24 mouse cellular contexts compared by ENCODE assay signal in the genomic region with DNA sequence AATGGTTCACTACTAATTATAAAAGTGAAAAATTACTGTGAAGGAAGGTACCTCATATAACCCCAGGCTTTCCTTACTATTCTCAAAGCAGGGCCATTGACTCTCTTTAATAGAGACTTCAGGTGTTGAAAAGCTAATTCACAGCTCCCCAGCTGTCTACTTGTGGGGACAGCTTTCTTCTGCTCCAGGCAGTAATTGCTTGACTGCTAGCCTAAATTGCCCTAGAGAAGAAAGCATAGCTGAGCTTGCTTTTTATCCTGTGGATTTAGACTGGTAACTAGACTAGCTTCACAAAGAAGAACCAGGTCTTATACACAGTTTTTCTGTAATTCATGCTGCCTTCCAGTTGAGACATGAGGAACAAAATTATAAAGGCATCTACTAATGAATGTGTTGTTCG.
A peak's percentile ranks its signal among the peaks of the same experiment; 100 is the strongest.
DNase-seq lines count a peak whose midpoint lies in the region; ATAC-seq and TF ChIP-seq lines count a peak whose summit lies in the region.
"Had no signal": no experiment of that assay in that cellular context is flagged by ENCODE, and none has a peak within 500 bp of the region (broad histone marks: within the 10 kb centered on the region; RNA-seq: fewer than 3 reads in every experiment).

No protein-coding gene starts in this region.

- H3K4me2 ChIP-seq in forebrain, embryonic 13.5 days, result no peak overlapping the region
- no peak overlapping the region for H3K4me2 ChIP-seq in forebrain, embryonic 12.5 days
- no peak overlapping the region for H3K4me2 ChIP-seq in forebrain, embryonic 16.5 days (ENCODE audit: low read length)
- H3K4me2 ChIP-seq: heart, embryonic 13.5 days; hindbrain, embryonic 14.5 days had no signal

- no peak overlapping the region for H3K27ac ChIP-seq in forebrain, embryonic 13.5 days
- H3K27ac ChIP-seq in forebrain, embryonic 12.5 days, result no peak overlapping the region
- peak overlapping the region; percentile 41 for H3K27ac ChIP-seq in forebrain, embryonic 16.5 days (ENCODE audit: low read length)
- H3K27ac ChIP-seq: heart, embryonic 13.5 days; hindbrain, embryonic 14.5 days; hindbrain, postnatal 0 days had no signal

- 40% methylated on average over 1 of the region's 1 CpGs for WGBS in forebrain, embryonic 13.5 days
- WGBS in forebrain, embryonic 12.5 days, result 52% methylated on average over 1 of the region's 1 CpGs
- WGBS in forebrain, embryonic 16.5 days, result 40% methylated on average over 1 of the region's 1 CpGs

- ATAC-seq in forebrain, embryonic 13.5 days, result 0 out of 2 replicates have a peak, but pooled peaks have one; percentile 21
- no peak for ATAC-seq in forebrain, embryonic 12.5 days (ENCODE audit: low FRiP score)
- ATAC-seq in forebrain, embryonic 16.5 days, result 0 out of 2 replicates have a peak, but pooled peaks have one; percentile 12
- ATAC-seq: CD4-positive, CD25-positive, alpha-beta regulatory T cell, adult 4 months; hindbrain, postnatal 0 days; inflammation-experienced regulatory T-cells, adult 6 months; intestine, embryonic 16.5 days had no signal

- TF ChIP-seq CTCF in brain, embryonic 14.5 days (IDR thresholded peaks at IDR 0.05; ENCODE audit: borderline replicate concordance, extremely low read depth, insufficient read depth, insufficient read length), result no peak

- no peak overlapping the region for H3K9ac ChIP-seq in forebrain, embryonic 13.5 days
- no peak overlapping the region for H3K9ac ChIP-seq in forebrain, embryonic 12.5 days
- no peak overlapping the region for H3K9ac ChIP-seq in forebrain, embryonic 16.5 days (replicated peaks; ENCODE audit: low read depth, low read length)
- H3K9ac ChIP-seq: heart, embryonic 13.5 days; hindbrain, embryonic 14.5 days had no signal

- H3K4me1 ChIP-seq in forebrain, embryonic 13.5 days, result peaks cover 6% of the 10 kb centered on the region; the same call in 1 of the 2 replicates
- no peaks in the 10 kb centered on the region; the same call in 1 of the 2 replicates for H3K4me1 ChIP-seq in forebrain, embryonic 12.5 days
- 0 out of 2 replicates have a peak, but pooled peaks cover 2% of the 10 kb centered on the region for H3K4me1 ChIP-seq in forebrain, embryonic 16.5 days (replicated peaks; ENCODE audit: control insufficient read depth, insufficient read depth, low read length)
- H3K4me1 ChIP-seq: heart, embryonic 13.5 days had no signal

- peak; percentile 41 for DNase-seq in brain, adult 2 months (ENCODE audit: low read depth, low spot score)
- DNase-seq in brain, embryonic 14.5 days (ENCODE audit: low read depth), result peak; percentile 70
- no peak for DNase-seq in embryo, embryonic 10 days (ENCODE audit: low spot score)
- DNase-seq in neural tube, embryonic 10.5 days (ENCODE audit: extremely low spot score, low spot score), result no peak
- no peak for DNase-seq in thymus, postnatal 10 days (ENCODE audit: low spot score in 2 of 2)
- DNase-seq: adrenal gland, adult 2 months; adrenal gland, postnatal 14 days; cerebellum, adult 18-20 months; cerebellum, adult 9-10 months; cerebellum, postnatal 14 days; gastrocnemius, postnatal 14 days; heart, adult 18-20 months; heart, postnatal 14 days; heart, postnatal 4 days; kidney, adult 18-20 months had no signal

- H3K27me3 ChIP-seq in forebrain, embryonic 13.5 days, result no peaks in the 10 kb centered on the region
- H3K27me3 ChIP-seq in forebrain, embryonic 12.5 days, result no peaks in the 10 kb centered on the region
- no peaks in the 10 kb centered on the region for H3K27me3 ChIP-seq in forebrain, embryonic 16.5 days (replicated peaks; ENCODE audit: control insufficient read depth, insufficient read depth, low read length)
- H3K27me3 ChIP-seq: heart, embryonic 13.5 days had no signal

- no peaks in the 10 kb centered on the region for H3K9me3 ChIP-seq in forebrain, embryonic 13.5 days (replicated peaks)
- H3K9me3 ChIP-seq in forebrain, embryonic 12.5 days, result no peaks in the 10 kb centered on the region
- H3K9me3 ChIP-seq in forebrain, embryonic 16.5 days (ENCODE audit: control insufficient read depth, low read length), result no peaks in the 10 kb centered on the region
- H3K9me3 ChIP-seq: heart, embryonic 13.5 days had no signal

- no peaks in the 10 kb centered on the region for H3K36me3 ChIP-seq in forebrain, embryonic 13.5 days (ENCODE audit: poor library complexity, severe bottlenecking)
- no peaks in the 10 kb centered on the region for H3K36me3 ChIP-seq in forebrain, embryonic 12.5 days (replicated peaks)
- H3K36me3 ChIP-seq in forebrain, embryonic 16.5 days (ENCODE audit: control insufficient read depth, insufficient read depth), result no peaks in the 10 kb centered on the region
- H3K36me3 ChIP-seq: heart, embryonic 13.5 days had no signal

- H3K4me3 ChIP-seq in forebrain, embryonic 13.5 days, result no peak overlapping the region
- no peak overlapping the region for H3K4me3 ChIP-seq in forebrain, embryonic 12.5 days (replicated peaks)
- no peak overlapping the region for H3K4me3 ChIP-seq in forebrain, embryonic 16.5 days (replicated peaks; ENCODE audit: low read length)
- H3K4me3 ChIP-seq: heart, embryonic 13.5 days had no signal

- no peak for TF ChIP-seq POLR2A in brain, embryonic 14.5 days (IDR thresholded peaks at IDR 0.05; ENCODE audit: borderline replicate concordance, extremely low read depth, insufficient read depth, insufficient read length, poor library complexity, severe bottlenecking)

Comparison
In these comparisons a context has a peak if more than half of its experiments do, and no peak if none do; other contexts are left out.
1. DNase-seq: peak in brain, adult 2 months (single experiment) and brain, embryonic 14.5 days (single experiment); none in embryo, embryonic 10 days (single experiment), neural tube, embryonic 10.5 days (single experiment) and thymus, postnatal 10 days (0 of 2).